Mouse (Mus musculus) lung, adult 2 months (tissue): ENCODE measurements at regions not wholly inside any gene's neighbourhood (a gene's known extent, or its start where the extent isn't known, plus 50 kb on each side); places are given as distances from the start of the nearest gene placed in this dataset.

Experiments
- CTCF ChIP-seq: fragments of 200-500 bp; IDR thresholded peaks from 2 replicates; pipeline ENCODE4 v1.5.1; 2011; ENCODE audit warnings: mild to moderate bottlenecking, low read length, control low read depth; ENCODE audit not compliant: insufficient read depth
- POLR2A ChIP-seq: fragments of 200-500 bp; IDR thresholded peaks from 2 replicates; pipeline ENCODE4 v1.6.1; 2011; ENCODE audit warnings: low read depth, mild to moderate bottlenecking, control low read depth, low read length, borderline replicate concordance; ENCODE audit errors: extremely low read depth

- TF ChIP-seq CTCF (no peak), POLR2A (no peak)
Measured at GRCm38 (mm10) chr19:15469541-15469940, 477.6 kb downstream of the Psat1 start.
